Mouse (Mus musculus) T-cell, adult 2 months (primary cell): ENCODE measurements around the gene Itpr2.

Source experiments
- DNase-seq: peaks from one replicate; pipeline ENCODE4 v3.0.0; 2022; ENCODE audit warnings: low spot score

Itpr2 gene

GRCm38 (mm10) chr6:146258261-146258660, 243.8 kb downstream of the Itpr2 start:
- DNase-seq = no peak

GRCm38 (mm10) chr6:146256947-146257670, 244.9 kb downstream of the Itpr2 start:
- no peak for DNase-seq

GRCm38 (mm10) chr6:146256401-146256800, 245.6 kb downstream of the Itpr2 start:
- no peak for DNase-seq

- DNase-seq = no peak
These were observed 246.4 kb downstream of the Itpr2 start for GRCm38 (mm10) chr6:146255656-146256055.

GRCm38 (mm10) chr6:146254931-146255330, 247.1 kb downstream of the Itpr2 start:
- DNase-seq = no peak

- DNase-seq = no peak
These were observed 247.7 kb downstream of the Itpr2 start for GRCm38 (mm10) chr6:146254216-146254820.

GRCm38 (mm10) chr6:146249096-146249495, 252.9 kb downstream of the Itpr2 start:
- no peak for DNase-seq

- no peak for DNase-seq
These were observed 253.7 kb downstream of the Itpr2 start for GRCm38 (mm10) chr6:146248341-146248740.

- no peak for DNase-seq
These were observed 254.1 kb downstream of the Itpr2 start for GRCm38 (mm10) chr6:146247906-146248305.

- DNase-seq = no peak
These were observed 255.7 kb downstream of the Itpr2 start for GRCm38 (mm10) chr6:146246368-146246767.

GRCm38 (mm10) chr6:146245888-146246287, 256.1 kb downstream of the Itpr2 start:
- no peak for DNase-seq

GRCm38 (mm10) chr6:146243068-146243467, 259.0 kb downstream of the Itpr2 start:
- no peak for DNase-seq

- no peak for DNase-seq
These were observed 260.7 kb downstream of the Itpr2 start for GRCm38 (mm10) chr6:146241336-146241735.

GRCm38 (mm10) chr6:146235165-146235564, 266.9 kb downstream of the Itpr2 start:
- no peak for DNase-seq

- DNase-seq = no peak
These were observed 267.6 kb downstream of the Itpr2 start for GRCm38 (mm10) chr6:146234417-146234816.

- DNase-seq = no peak
These were observed 271.1 kb downstream of the Itpr2 start for GRCm38 (mm10) chr6:146230903-146231302.

- DNase-seq = no peak
These were observed 271.6 kb downstream of the Itpr2 start for GRCm38 (mm10) chr6:146230373-146230788.

GRCm38 (mm10) chr6:146229967-146230366, 272.1 kb downstream of the Itpr2 start:
- DNase-seq = no peak

- DNase-seq = no peak
These were observed 272.5 kb downstream of the Itpr2 start for GRCm38 (mm10) chr6:146229519-146229918.

GRCm38 (mm10) chr6:146228048-146228447, 274.0 kb downstream of the Itpr2 start:
- no peak for DNase-seq

- no peak for DNase-seq
These were observed 279.5 kb downstream of the Itpr2 start for GRCm38 (mm10) chr6:146222403-146223063.

- DNase-seq = peak; percentile 72
These were observed 280.4 kb downstream of the Itpr2 start for GRCm38 (mm10) chr6:146221371-146222336.
